Mouse (Mus musculus) frontal cortex, postnatal 25 days (tissue): ENCODE data around the gene Slc2a5.

Source experiments
- DNase-seq, 2 experiments: peaks; one replicate each; pipeline ENCODE4 v3.0.0; 2022; ENCODE audit warnings: low spot score in 2 of 2

Gene Slc2a5

GRCm38 (mm10) chr4:150102822-150103221 lies 16.3 kb upstream of the Slc2a5 start:
- no peak for DNase-seq

DNA sequence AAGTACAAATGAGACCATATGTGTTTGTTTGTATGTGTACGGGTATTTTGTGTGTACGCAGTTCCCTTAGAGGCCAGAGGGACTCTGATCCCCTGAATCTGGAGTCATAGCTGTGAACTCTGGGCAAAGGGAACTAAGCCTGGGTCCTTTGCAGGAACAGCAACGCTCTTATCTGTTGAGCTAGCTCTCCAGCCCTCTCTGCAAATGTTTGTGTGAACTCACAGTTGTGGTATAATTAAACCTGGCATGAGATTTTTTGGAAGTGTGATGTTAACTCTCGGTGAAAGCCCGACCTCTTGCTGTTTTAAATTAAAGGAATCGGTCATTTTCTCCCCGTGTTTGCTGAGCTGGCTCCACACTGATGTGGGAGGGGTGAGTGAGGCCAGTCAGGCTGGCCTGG lies 13.4 kb upstream of the Slc2a5 start:
- no peak for DNase-seq

GRCm38 (mm10) chr4:150106637-150107036 lies 12.4 kb upstream of the Slc2a5 start:
- no peak for DNase-seq

DNA sequence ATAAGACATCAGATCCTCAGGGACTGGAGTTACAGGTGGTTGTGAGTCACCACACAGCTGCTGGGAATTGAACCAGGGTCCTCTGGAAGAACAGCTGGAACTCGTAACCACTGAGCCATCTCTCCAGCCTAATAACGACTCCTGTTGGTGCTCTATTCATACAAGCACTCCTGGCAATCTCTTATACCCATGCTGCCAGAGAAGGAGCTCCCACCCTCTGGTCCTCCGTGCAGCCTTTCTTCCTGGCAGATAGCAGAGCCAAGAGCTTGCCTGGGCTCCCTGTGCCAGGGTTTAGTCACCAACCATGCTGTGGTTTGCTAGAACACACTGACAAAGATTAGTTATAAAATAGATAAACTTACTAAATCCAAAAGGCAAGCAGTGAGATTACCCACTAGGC lies 9.4 kb upstream of the Slc2a5 start:
- no peak for DNase-seq

- no peak for DNase-seq
Measured at GRCm38 (mm10) chr4:150110373-150110772, 8.7 kb upstream of the Slc2a5 start.

- peak; percentile 58 to 68 for DNase-seq
Measured at GRCm38 (mm10) chr4:150112867-150113266, 6.2 kb upstream of the Slc2a5 start.

DNA sequence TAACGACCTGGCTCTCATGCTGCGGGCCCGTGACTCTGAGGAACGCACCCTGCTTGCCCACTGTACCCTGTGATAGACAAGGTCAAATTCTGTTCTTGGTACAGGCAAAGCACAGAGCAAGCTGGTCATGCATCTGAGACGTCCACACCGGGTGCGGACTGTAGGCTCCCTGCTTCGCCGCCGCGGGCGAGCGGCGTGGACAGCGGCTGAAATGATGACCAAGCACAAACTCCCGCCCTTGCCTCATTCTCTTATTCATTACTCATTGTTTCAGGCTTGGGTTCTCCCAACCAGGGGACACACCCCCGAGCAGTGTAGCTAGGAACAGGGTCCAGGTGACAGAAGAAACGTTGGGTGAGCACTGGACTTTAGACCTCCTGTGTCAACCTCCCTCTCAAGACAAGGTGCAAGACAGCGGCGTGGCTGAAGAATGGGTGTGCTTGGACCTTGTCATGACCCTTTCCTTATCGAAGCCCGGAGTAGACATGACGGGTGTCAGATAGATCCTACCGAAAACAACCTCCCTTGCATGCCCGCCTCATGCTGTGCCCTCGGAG lies 4.5 kb upstream of the Slc2a5 start:
- no peak for DNase-seq

DNA sequence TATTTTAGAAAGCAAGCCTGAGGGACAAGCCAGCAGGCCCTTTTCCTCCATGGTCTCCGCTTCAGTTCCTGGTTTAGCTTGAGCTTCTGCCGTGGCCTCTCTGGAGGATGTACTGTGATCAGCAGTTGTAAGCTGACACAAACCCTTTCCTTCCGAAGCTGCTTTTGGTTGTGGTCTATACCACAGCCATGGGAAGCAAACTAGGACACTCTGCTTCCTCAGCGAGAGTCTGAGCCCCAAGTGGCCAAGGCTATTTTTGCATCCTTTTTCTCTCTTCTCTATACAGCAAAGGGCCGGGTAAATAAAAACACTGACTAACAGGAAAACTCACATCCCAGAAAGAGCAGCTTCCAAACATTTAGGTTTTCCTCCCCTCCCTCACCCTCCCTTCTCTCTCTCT lies 1.8 kb upstream of the Slc2a5 start:
- no peak for DNase-seq

DNA sequence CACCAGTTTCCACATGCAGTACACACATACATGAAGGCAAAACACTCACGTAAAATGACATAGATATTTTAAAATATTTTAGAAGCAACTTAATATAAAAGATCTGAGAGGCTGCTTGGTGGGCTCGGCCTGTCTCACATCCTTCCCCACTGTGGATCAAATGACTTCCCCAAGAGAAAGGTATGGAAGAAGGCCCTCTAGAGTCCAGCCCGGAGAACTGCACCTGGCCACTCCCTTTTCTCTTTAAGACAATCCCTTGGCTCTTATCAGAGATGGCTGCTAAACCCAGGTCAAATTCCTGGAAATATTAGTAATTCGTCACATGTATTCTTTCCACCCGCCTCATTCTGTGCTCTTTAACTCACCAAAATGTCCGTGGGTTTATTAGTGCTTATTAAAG lies 920 bp upstream of the Slc2a5 start:
- DNase-seq, result no peak

- DNase-seq, result no peak
Measured at GRCm38 (mm10) chr4:150119640-150120039, 557 bp downstream of the Slc2a5 start.

DNA sequence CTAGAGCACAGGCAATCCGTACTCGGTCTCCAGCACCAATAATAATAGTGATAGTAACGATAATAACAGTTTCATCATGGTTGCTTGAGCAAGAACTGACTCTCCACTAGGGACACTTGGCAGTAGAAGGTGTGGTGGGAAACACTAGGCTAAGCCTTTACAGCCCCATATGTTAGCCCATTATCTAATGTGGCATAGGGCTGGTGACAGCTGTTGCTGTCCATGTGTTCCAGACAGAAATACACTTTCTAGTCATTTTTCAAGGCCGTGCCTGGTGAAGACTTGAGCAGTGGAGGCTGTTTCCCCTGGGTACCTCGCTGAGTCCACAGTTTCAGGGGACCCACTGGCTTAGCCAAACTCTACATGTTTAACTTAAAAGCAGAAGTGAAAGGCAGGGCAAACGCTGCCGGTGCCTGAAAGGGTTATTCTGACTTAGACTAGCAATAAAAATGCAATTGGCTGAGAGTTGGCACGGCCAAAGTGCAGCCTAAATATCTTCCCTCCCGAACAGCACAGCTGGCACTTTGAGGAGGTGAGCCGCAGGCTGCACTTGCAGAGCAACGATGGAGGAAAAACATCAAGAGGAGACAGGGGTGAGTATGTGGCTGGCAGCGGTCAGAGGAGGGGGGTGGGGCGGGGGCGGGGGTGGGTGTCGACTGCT lies 1.2 kb downstream of the Slc2a5 start:
- no peak for DNase-seq

DNA sequence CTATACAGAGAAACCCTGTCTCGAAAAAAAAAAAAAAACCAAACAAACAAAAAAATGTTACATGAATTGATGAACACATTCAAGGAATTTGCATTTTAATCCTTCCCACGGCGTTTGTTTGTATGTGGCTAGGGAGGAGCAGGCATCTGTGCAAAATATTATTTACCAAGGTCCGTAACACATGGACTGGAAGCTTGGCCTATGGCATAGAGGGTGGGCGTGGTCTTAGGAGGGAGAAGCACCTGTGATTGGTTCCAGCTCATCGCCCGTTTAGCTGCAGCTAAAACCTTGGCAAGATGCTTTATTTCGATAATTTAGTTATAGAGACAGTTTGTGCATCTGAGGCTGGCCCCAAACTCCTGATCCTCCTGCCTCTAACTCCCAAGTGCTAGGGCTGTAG lies 2.3 kb downstream of the Slc2a5 start:
- DNase-seq, result no peak

DNA sequence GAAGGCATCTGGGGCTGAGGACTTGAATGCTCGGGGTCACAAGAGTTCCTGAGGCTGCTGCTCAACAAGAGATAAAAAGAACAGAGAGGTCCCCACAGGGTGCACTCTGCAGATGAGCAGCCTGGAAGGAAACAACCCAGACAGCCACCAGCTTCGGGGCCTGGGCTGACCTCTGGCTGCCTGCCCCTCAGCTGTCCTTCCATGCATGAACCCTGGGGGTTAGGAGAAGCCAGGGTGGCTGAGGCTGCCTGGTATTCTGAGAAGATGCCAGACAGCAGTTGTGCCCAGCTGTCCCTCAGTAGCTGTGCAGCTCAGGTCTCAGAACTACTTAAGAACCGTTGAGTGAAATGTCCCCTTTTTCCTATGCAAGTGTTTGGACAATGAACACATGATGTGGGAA lies 3.4 kb downstream of the Slc2a5 start:
- DNase-seq, result no peak

GRCm38 (mm10) chr4:150126373-150126772 lies 7.3 kb downstream of the Slc2a5 start:
- DNase-seq, result no peak

- DNase-seq, result no peak
Measured at GRCm38 (mm10) chr4:150127894-150128293, 8.8 kb downstream of the Slc2a5 start.

DNA sequence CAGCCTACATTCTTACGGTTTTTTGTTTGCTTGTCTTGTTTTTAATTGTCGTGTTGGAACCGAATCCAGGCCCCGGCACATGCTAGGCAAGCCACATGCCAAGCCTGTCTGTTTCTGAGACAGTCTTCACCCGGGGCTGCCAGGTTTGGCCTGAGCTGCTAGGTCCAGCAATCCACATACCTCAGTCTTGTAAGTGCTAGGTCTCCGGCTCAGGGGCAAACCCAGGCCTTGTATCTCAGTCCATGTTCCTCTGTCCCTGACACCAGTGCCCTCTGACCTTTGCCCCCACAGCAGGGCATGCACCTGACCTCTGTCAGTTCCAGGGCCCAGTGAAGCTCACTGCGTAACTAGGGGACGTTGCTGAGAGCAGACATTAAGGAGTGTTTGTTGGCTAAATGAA lies 9.5 kb downstream of the Slc2a5 start:
- DNase-seq, result no peak

- no peak for DNase-seq
Measured at GRCm38 (mm10) chr4:150130661-150131060, 11.6 kb downstream of the Slc2a5 start.

DNA sequence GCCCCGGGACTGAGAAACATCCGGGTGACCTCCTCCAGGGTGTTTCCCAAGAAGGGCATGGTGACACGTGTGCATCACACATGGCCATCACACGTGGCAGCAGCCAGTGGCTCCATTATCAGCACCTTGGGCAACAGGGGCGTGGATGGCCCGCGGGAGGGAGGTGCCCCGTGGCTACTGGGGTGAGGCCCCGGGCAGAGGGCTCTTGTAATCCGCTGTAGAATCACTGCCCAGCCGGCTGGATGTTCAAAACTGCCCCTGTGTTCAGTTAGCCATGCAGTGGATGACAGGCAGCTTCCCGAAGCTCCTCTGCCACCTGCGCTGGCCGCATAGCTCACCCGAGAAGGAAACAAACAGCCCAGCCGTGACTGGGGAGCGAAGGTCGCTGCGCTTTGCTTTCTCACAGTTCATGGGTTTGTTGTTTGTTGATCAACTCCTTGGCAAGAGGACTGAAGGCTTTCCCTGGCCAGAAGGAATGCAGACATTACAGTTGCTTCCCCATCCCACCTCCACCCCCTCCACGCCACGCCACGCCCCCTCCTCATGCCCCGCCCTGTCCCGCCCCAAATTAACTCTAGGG lies 13.7 kb downstream of the Slc2a5 start:
- DNase-seq, result no peak

DNA sequence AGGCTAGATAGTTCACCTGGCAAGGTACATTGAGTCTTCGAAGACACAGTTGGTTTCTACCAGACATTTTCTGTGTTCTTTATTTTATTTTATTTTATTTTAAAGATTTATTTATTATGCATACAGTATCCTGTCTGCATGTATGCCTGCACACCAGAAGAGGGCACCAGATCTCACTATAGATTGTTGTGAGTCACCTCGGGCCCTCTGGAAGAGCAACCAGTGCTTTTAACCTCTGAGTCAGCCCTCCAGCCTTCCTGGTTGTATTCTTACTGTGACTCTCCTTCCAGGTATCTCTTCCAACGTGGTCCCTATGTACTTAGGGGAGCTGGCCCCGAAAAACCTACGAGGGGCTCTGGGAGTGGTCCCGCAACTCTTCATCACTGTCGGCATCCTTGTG lies 16.2 kb downstream of the Slc2a5 start:
- DNase-seq, result no peak

GRCm38 (mm10) chr4:150136693-150137092 lies 17.6 kb downstream of the Slc2a5 start:
- peak; percentile 53 to 58 for DNase-seq

GRCm38 (mm10) chr4:150137368-150138083 lies 18.4 kb downstream of the Slc2a5 start:
- no peak for DNase-seq

- DNase-seq, result peak; percentile 18 to 37
Measured at GRCm38 (mm10) chr4:150138084-150138543, 19.0 kb downstream of the Slc2a5 start.

DNA sequence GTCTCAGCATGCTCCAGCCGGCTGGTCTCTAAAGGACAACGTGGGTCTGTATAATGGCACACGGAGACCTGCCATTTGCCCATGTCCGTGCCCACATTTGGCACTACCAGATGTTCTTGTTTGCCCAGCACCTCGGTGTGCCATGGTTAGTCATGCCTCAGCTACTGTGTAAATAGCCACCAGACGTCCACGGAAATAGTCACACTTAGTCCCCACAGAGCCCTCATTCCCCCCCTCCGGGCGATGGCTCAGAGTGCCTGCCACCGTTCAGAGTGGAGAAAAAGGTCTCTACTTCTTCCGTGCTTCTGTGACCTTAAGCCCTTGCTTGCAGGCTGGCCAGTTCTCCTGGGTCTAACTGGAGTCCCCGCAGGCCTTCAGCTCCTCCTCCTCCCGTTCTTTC lies 20.0 kb downstream of the Slc2a5 start:
- no peak for DNase-seq
